Mouse (Mus musculus): ENCODE data around the gene Use1. TPM values are rescaled to one million over a fixed set of nuclear protein-coding genes. Genes with fewer than 3 reads are reported as not detected.
A peak's percentile ranks its signal among the peaks of the same experiment; 100 is the strongest.

The Use1 gene
- polyA plus RNA-seq, 1 experiment from 2014 or later: 88.4 TPM

DNA sequence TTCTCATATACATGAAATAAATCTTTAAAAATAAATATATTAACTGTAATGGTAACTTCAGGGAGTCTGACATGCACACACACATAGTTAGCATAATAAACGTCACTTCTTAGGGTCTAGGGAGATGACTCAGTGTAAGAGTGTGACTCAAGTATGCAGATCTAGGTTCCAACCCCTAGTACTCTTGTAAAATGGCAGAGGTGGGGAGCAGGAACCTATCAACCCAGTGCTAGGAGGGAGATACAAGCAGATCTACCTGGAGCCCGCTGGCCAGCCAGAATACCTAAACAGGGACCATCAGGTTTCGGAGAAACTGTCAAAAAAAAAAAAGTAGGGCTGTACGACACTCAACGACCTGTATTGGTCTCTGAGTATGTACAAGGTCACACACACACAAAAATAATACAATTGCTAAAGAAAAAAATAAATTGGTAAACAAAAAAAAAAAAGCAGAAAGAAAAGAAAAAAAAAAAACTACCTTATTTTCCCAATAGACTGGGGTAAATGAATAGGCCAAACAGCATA, 4.1 kb downstream of the Use1 start:
- Histone ChIP-seq H3K4me3 (ENCODE audit: inconsistent target) (peak overlapping the region; percentile 29), H3K36me3 (ENCODE audit: inconsistent target) (peaks cover 8% of the 10 kb centered on the region; the same call in 1 of the 2 replicates), H3K27ac (peak overlapping the region; percentile 47), H3K79me2 (ENCODE audit: inconsistent target) (peaks cover 13% of the 10 kb centered on the region; the same call in 1 of the 2 replicates)
- WGBS (ENCODE audit: missing documents): 7% methylated on average over 3 of the region's 5 CpGs

- Histone ChIP-seq H3K27ac (peak within 1 kb of the TSS; percentile 62), H3K36me3 (ENCODE audit: inconsistent target) (peaks cover 8% of the 10 kb centered on the region; the same call in 1 of the 2 replicates), H3K79me2 (ENCODE audit: inconsistent target) (peaks cover 13% of the 10 kb centered on the region; the same call in 1 of the 2 replicates), H3K4me3 (ENCODE audit: inconsistent target) (peak within 1 kb of the TSS; percentile 29)
- WGBS (ENCODE audit: missing documents): under 1% methylated on average over 65 of the region's 68 CpGs
Observed at GRCm38 (mm10) chr8:71371236-71371848, 4.7 kb downstream of the Use1 start, which contains the start of gene Ocel1. TSS of gene Ocel1 (plus strand) at chr8:71371298.

DNA sequence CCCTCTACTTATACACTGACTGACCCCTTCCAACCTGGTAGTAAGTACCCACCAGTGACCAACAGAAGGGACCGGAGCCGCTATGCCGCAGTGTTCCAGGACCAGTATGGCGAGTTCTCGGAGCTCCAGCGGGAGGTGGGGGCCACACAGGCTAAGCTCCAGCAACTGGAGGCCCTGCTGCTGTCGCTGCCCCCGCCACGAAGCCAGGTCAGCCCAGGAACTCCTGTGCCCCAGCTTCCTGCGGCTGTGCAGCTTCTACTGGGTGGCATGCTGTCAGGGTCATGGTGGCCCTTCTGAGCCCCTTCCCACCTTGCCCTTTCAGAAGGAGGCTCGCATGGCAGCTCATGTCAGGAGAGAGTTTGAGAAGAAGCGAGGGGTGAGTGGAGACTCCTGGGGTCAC, 5.8 kb downstream of the Use1 start:
- Histone ChIP-seq H3K27ac (no peak overlapping the region), H3K4me3 (ENCODE audit: inconsistent target) (no peak overlapping the region), H3K79me2 (ENCODE audit: inconsistent target) (peaks cover 13% of the 10 kb centered on the region; the same call in 1 of the 2 replicates), H3K36me3 (ENCODE audit: inconsistent target) (peaks cover 8% of the 10 kb centered on the region; the same call in 1 of the 2 replicates)
- WGBS (ENCODE audit: missing documents): 97% methylated on average over 10 of the region's 12 CpGs

DNA sequence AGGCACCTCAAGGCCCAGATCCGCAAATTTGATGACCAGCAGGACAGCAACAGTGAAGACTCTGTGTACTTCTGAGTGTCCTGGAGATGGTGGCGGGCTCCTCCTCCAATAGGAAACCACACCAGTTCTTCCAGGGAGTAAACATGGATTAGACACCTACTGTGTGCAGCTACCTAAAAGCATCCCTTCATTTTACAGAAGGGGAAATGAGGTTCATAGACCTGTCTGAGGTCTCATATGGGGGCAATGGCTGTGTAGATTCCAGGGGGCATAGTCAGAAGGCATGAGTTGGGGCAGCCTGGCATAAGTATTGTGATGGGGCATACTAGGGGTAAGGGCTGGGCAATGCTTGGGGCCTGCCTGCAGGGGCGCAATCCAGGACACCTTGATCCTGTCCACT, 6.4 kb downstream of the Use1 start:
- peaks cover 13% of the 10 kb centered on the region; the same call in 1 of the 2 replicates for H3K79me2 ChIP-seq (ENCODE audit: inconsistent target)
- H3K27ac ChIP-seq: no peak overlapping the region
- peaks cover 8% of the 10 kb centered on the region; the same call in 1 of the 2 replicates for H3K36me3 ChIP-seq (ENCODE audit: inconsistent target)
- no peak overlapping the region for H3K4me3 ChIP-seq (ENCODE audit: inconsistent target)
- 100% methylated on average over 3 of the region's 3 CpGs for WGBS (ENCODE audit: missing documents)

- 89% methylated on average over 17 of the region's 17 CpGs for WGBS (ENCODE audit: missing documents)
- H3K27ac ChIP-seq: no peak overlapping the region
- H3K36me3 ChIP-seq (ENCODE audit: inconsistent target): peaks cover 1% of the 10 kb centered on the region; the same call in 1 of the 2 replicates
- H3K79me2 ChIP-seq (ENCODE audit: inconsistent target): peaks cover 2% of the 10 kb centered on the region; the same call in 1 of the 2 replicates
- no peak overlapping the region for H3K4me3 ChIP-seq (ENCODE audit: inconsistent target)
Observed at GRCm38 (mm10) chr8:71374616-71375206, 8.1 kb downstream of the Use1 start.

DNA sequence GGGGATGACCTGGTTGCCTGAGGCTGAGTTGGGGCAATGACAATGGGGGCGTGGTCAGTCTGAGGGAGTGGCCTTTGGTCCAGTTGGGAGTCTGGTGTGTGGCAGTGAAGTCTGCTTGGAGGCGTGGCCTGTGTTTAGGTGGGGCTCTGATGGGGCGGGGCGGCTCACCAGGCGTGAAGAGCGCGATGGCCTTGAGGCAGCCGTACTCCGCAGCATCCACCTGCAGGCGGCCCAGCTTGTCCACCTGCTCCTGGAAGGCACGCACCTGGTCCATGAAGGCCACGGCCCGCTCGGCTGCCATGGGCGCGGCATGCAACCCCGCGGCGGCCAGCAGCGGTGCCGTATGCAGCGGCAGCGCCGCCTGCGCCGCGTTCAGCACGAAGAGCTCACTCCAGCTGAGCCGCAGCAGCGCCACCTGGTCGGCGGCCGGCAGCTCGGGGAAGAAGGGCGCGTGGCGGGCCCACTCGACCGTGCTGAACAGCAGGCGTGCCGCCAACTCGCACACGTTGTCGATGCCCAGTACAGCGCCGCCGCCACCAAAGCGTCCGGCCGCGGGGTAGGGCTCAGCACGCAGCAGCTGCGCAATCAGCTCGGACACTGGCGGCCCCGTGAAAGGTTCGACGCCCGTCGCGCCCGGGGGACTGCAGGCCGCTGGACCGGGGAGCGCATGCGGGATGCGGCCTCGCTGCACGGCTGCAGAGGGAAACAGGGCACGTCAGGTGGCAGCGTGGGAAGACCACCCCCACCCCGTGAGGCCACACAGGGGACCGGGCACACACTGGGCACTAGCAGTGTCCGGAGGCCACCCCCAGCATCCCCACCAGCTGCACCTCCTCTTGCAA, 9.2 kb downstream of the Use1 start:
- Histone ChIP-seq H3K4me3 (ENCODE audit: inconsistent target) (no peak overlapping the region), H3K79me2 (ENCODE audit: inconsistent target) (no peaks in the 10 kb centered on the region), H3K36me3 (ENCODE audit: inconsistent target) (no peaks in the 10 kb centered on the region), H3K27ac (no peak overlapping the region)
- WGBS (ENCODE audit: missing documents): 21% methylated on average over 74 of the region's 74 CpGs

- H3K79me2 ChIP-seq (ENCODE audit: inconsistent target): no peaks in the 10 kb centered on the region
- H3K27ac ChIP-seq: no peak overlapping the region
- no peaks in the 10 kb centered on the region for H3K36me3 ChIP-seq (ENCODE audit: inconsistent target)
- no peak overlapping the region for H3K4me3 ChIP-seq (ENCODE audit: inconsistent target)
- 75% methylated on average over 8 of the region's 8 CpGs for WGBS (ENCODE audit: missing documents)
Observed at GRCm38 (mm10) chr8:71376423-71377030, 9.9 kb downstream of the Use1 start.

GRCm38 (mm10) chr8:71379008-71379407, 12.4 kb downstream of the Use1 start:
- Histone ChIP-seq H3K4me3 (ENCODE audit: inconsistent target) (no peak overlapping the region), H3K27ac (no peak overlapping the region), H3K36me3 (ENCODE audit: inconsistent target) (no peaks in the 10 kb centered on the region), H3K79me2 (ENCODE audit: inconsistent target) (no peaks in the 10 kb centered on the region)
- 96% methylated on average over 4 of the region's 4 CpGs for WGBS (ENCODE audit: missing documents)

DNA sequence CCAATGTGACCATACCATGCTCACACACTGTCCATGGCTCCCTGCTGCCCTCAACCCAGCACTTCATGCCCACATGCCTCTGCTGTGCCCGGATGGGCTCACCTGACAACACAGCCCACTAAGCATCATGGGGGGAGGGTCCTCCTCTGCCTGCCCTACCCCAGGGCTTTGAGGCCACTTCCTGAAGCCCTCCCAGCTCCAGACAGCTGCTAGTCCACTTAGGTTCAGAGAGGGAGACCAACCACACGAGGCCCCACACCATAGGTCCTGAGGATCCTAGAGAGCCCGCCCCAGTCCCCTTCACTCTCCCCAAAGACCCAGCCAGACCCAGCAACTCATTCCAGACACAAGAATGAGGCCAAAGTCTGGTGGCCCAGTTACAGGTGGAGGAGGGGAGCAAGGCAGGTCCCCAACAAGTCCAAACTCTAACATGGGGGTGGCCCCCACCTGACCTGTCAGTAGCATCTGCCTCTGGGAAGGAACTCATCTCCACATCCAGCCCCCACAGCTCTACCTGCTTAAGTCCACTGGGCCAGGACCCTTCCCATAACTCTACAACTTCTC, 12.9 kb downstream of the Use1 start:
- H3K79me2 ChIP-seq (ENCODE audit: inconsistent target): no peaks in the 10 kb centered on the region
- H3K27ac ChIP-seq: no peak overlapping the region
- no peak overlapping the region for H3K4me3 ChIP-seq (ENCODE audit: inconsistent target)
- WGBS (ENCODE audit: missing documents): 94% methylated on average over 3 of the region's 3 CpGs
- H3K36me3 ChIP-seq (ENCODE audit: inconsistent target): no peaks in the 10 kb centered on the region

GRCm38 (mm10) chr8:71380178-71381171, 13.8 kb downstream of the Use1 start:
- WGBS (ENCODE audit: missing documents): 19% methylated on average over 69 of the region's 72 CpGs
- Histone ChIP-seq H3K4me3 (ENCODE audit: inconsistent target) (peak overlapping the region; percentile 12; the same call in 1 of the 2 replicates), H3K27ac (no peak overlapping the region), H3K36me3 (ENCODE audit: inconsistent target) (no peaks in the 10 kb centered on the region), H3K79me2 (ENCODE audit: inconsistent target) (no peaks in the 10 kb centered on the region)

GRCm38 (mm10) chr8:71381421-71381970, 14.8 kb downstream of the Use1 start, which contains the start of gene Nr2f6:
TSS of gene Nr2f6 (minus strand) at chr8:71381960.
- WGBS (ENCODE audit: missing documents): under 1% methylated on average over 52 of the region's 89 CpGs
- Histone ChIP-seq H3K36me3 (ENCODE audit: inconsistent target) (no peaks in the 10 kb centered on the region), H3K4me3 (ENCODE audit: inconsistent target) (peak within 1 kb of the TSS; percentile 35), H3K27ac (no peak within 1 kb of the TSS), H3K79me2 (ENCODE audit: inconsistent target) (no peaks in the 10 kb centered on the region)

- WGBS (ENCODE audit: missing documents): 8% methylated on average over 54 of the region's 80 CpGs
- H3K79me2 ChIP-seq (ENCODE audit: inconsistent target): no peaks in the 10 kb centered on the region
- no peaks in the 10 kb centered on the region for H3K36me3 ChIP-seq (ENCODE audit: inconsistent target)
- no peak overlapping the region for H3K27ac ChIP-seq
- peak overlapping the region; percentile 35 for H3K4me3 ChIP-seq (ENCODE audit: inconsistent target)
Observed at GRCm38 (mm10) chr8:71381971-71382961, 15.6 kb downstream of the Use1 start.
